ENCODE assay signal across 24 mouse cellular contexts in genomic region chr1:75327461-75327860, GRCm38 (mm10). TPM values are rescaled to one million over a fixed set of nuclear protein-coding genes. Genes with fewer than 3 reads are reported as not detected.
A peak's percentile ranks its signal among the peaks of the same experiment; 100 is the strongest.
DNase-seq lines count a peak whose midpoint lies in the region; ATAC-seq and TF ChIP-seq lines count a peak whose summit lies in the region.
"Had no signal": no experiment of that assay in that cellular context is flagged by ENCODE, and none has a peak within 500 bp of the region (broad histone marks: within the 10 kb centered on the region; RNA-seq: fewer than 3 reads in every experiment).

No protein-coding gene starts in this region.

- H3K9ac ChIP-seq in heart, adult 2 months (ENCODE audit: low read depth, low read length), result no peak overlapping the region
- H3K9ac ChIP-seq in liver, postnatal 0 days (replicated peaks), result no peak overlapping the region
- H3K9ac ChIP-seq: embryonic facial prominence, embryonic 12.5 days; forebrain, embryonic 12.5 days; hindbrain, embryonic 12.5 days; intestine, embryonic 15.5 days had no signal

- H3K36me3 ChIP-seq in heart, adult 2 months (ENCODE audit: control insufficient read depth, insufficient read depth, low read length), result no peaks in the 10 kb centered on the region
- no peaks in the 10 kb centered on the region for H3K36me3 ChIP-seq in liver, postnatal 0 days (replicated peaks; ENCODE audit: insufficient read depth, low read length)
- H3K36me3 ChIP-seq: embryonic facial prominence, embryonic 12.5 days; forebrain, embryonic 12.5 days; hindbrain, embryonic 12.5 days; intestine, embryonic 15.5 days had no signal

- DNase-seq in heart, adult 2 months, result no peak
- no peak for DNase-seq in heart, adult 9 months (ENCODE audit: low spot score in 2 of 2)
- DNase-seq in liver, postnatal 0 days, result no peak
- no peak for DNase-seq in liver
- no peak for DNase-seq in Patski (ENCODE audit: low read depth, low spot score)
- DNase-seq in lung, postnatal 10 days, result no peak
- DNase-seq in right cerebral cortex, adult 18-20 months, result no peak
- DNase-seq: adrenal gland, adult 8-10 months; adrenal gland, postnatal 36 days; cerebellum, adult 2 months; cerebellum, postnatal 10 days; gastrocnemius, postnatal 25 days; heart, postnatal 10 days; heart, postnatal 4 days had no signal

- intact Hi-C loops in heart, adult 2 months (cut with DNase I), result no loop called here

- no peaks in the 10 kb centered on the region for H3K79me2 ChIP-seq in heart, adult 2 months (replicated peaks; ENCODE audit: control insufficient read depth, insufficient read depth, low read length)

- in situ Hi-C loops in Patski (cut with MboI; ENCODE audit: low pct_unique_long_range_greater_than_20kb), result no loop called here

- ATAC-seq in liver, postnatal 0 days, result no peak
- no peak for ATAC-seq in Patski
- ATAC-seq: forebrain, embryonic 16.5 days; intestine, embryonic 15.5 days had no signal

- CTCF ChIA-PET in Patski (lab: Charles Lee), result interaction anchor here (2.1 to 5.2 kb wide), 2 partner anchors 9 kb away, joined by 6 to 22 read pairs; partner anchors contain the start of gene Dnpep

- TF ChIP-seq POLR2A in heart, adult 2 months (IDR thresholded peaks at IDR 0.05; ENCODE audit: insufficient read depth, low read depth, low read length), result no peak

- H3K4me3 ChIP-seq in heart, adult 2 months, result no peak overlapping the region
- H3K4me3 ChIP-seq in liver, postnatal 0 days (ENCODE audit: low read depth, low read length), result no peak overlapping the region
- H3K4me3 ChIP-seq: embryonic facial prominence, embryonic 12.5 days; forebrain, embryonic 12.5 days; heart, embryonic 10.5 days; hindbrain, embryonic 12.5 days; intestine, embryonic 15.5 days had no signal

- TF ChIP-seq CTCF in heart, adult 2 months (IDR thresholded peaks at IDR 0.05), result 0 out of 2 replicates have a peak, but pooled peaks have one; percentile 2
- TF ChIP-seq CTCF in liver, postnatal 0 days (IDR thresholded peaks at IDR 0.05; ENCODE audit: low read depth), result 0 out of 2 replicates have a peak, but pooled peaks have one; percentile 3
- TF ChIP-seq CTCF in Patski (IDR thresholded peaks at IDR 0.05), result peak; percentile 31

- no peak overlapping the region for H3K4me2 ChIP-seq in liver, postnatal 0 days (ENCODE audit: low read depth, low read length)
- H3K4me2 ChIP-seq: embryonic facial prominence, embryonic 12.5 days; forebrain, embryonic 12.5 days; hindbrain, embryonic 12.5 days; intestine, embryonic 15.5 days had no signal

- no peak overlapping the region for H3K27ac ChIP-seq in heart, adult 2 months
- no peak overlapping the region for H3K27ac ChIP-seq in liver, postnatal 0 days (ENCODE audit: low read depth)
- H3K27ac ChIP-seq: embryonic facial prominence, embryonic 12.5 days; forebrain, embryonic 12.5 days; heart, embryonic 10.5 days; hindbrain, embryonic 12.5 days; intestine, embryonic 15.5 days had no signal

- POLR2A ChIA-PET in Patski (lab: Charles Lee), result interaction anchor here (0.7 kb wide), 1 partner anchor 55 kb away, joined by 5 read pairs; no protein-coding TSS in a partner anchor

- H3K4me1 ChIP-seq in heart, adult 2 months (ENCODE audit: control insufficient read depth, insufficient read depth, low read length), result no peaks in the 10 kb centered on the region
- H3K4me1 ChIP-seq in liver, postnatal 0 days (ENCODE audit: insufficient read depth), result no peaks in the 10 kb centered on the region
- H3K4me1 ChIP-seq: embryonic facial prominence, embryonic 12.5 days; forebrain, embryonic 12.5 days; hindbrain, embryonic 12.5 days; intestine, embryonic 15.5 days had no signal

- no peaks in the 10 kb centered on the region for H3K27me3 ChIP-seq in heart, adult 2 months (ENCODE audit: control insufficient read depth, insufficient read depth, low read length)
- no peaks in the 10 kb centered on the region for H3K27me3 ChIP-seq in liver, postnatal 0 days (ENCODE audit: insufficient read depth, low read length)
- H3K27me3 ChIP-seq in Patski, result no peaks in the 10 kb centered on the region
- H3K27me3 ChIP-seq: embryonic facial prominence, embryonic 12.5 days; forebrain, embryonic 12.5 days; hindbrain, embryonic 12.5 days; intestine, embryonic 15.5 days had no signal

- no peak for TF ChIP-seq EP300 in heart, adult 2 months (IDR thresholded peaks at IDR 0.05; ENCODE audit: insufficient read depth, low read depth, low read length)
- TF ChIP-seq EP300 in liver, postnatal 0 days (IDR thresholded peaks at IDR 0.05; ENCODE audit: low read depth), result no peak

- no peaks in the 10 kb centered on the region for H3K9me3 ChIP-seq in liver, postnatal 0 days (ENCODE audit: low read length)
- H3K9me3 ChIP-seq: forebrain, embryonic 12.5 days; heart, embryonic 10.5 days; hindbrain, embryonic 12.5 days; intestine, embryonic 15.5 days had no signal

RNA-seq across cellular contexts. Expression of gene Dnpep, which starts 9.7 kb away (rescaled TPM):
- 10 to 100 TPM; 70.3 to 84.6 TPM for total RNA-seq in heart, adult 2 months (2021)
- polyA plus RNA-seq in heart, adult 2 months (2012; rRNA removed), result 123 and 136 TPM in 2 replicates
- 50.5 and 52.8 TPM in 2 replicates for polyA plus RNA-seq in liver, postnatal 0 days (2015; fragmentation: Nextera tagmentation; extraction: Ambion mirVana)
- 151 TPM for polyA plus RNA-seq in Patski (2021)

RNA-seq across cellular contexts. Expression of gene Des, which starts 32.7 kb away (rescaled TPM):
- total RNA-seq in heart, adult 2 months (2021), result 1,000 to 10,000 TPM; 1,224 to 1,521 TPM
- 719 and 781 TPM in 2 replicates for polyA plus RNA-seq in heart, adult 2 months (2012; rRNA removed)
- 4.0 and 14.2 TPM in 2 replicates for polyA plus RNA-seq in liver, postnatal 0 days (2015; fragmentation: Nextera tagmentation; extraction: Ambion mirVana)
- 0.23 TPM for polyA plus RNA-seq in Patski (2021)
- total RNA-seq: common myeloid progenitor, adult 5-6 weeks; granulocyte monocyte progenitor cell, adult 5-6 weeks had no signal

RNA-seq across cellular contexts. Expression of gene Speg, which starts 47.6 kb away (rescaled TPM):
- 100 to 1,000 TPM; 131 to 135 TPM for total RNA-seq in heart, adult 2 months (2021)
- 94.0 and 109 TPM in 2 replicates for polyA plus RNA-seq in heart, adult 2 months (2012; rRNA removed)
- polyA plus RNA-seq in liver, postnatal 0 days (2015; fragmentation: Nextera tagmentation; extraction: Ambion mirVana), result 3.4 and 3.5 TPM in 2 replicates
- 73.0 TPM for polyA plus RNA-seq in Patski (2021)
- total RNA-seq: common myeloid progenitor, adult 5-6 weeks had no signal

RNA-seq across cellular contexts. Expression of gene Resp18, which starts 49.2 kb away (rescaled TPM):
- not detected for total RNA-seq in heart, adult 2 months (2021)
- 0.39 TPM in 1 of 2 replicates, not detected in the other for polyA plus RNA-seq in heart, adult 2 months (2012; rRNA removed)
- not detected in 2 replicates for polyA plus RNA-seq in liver, postnatal 0 days (2015; fragmentation: Nextera tagmentation; extraction: Ambion mirVana)
- not detected for polyA plus RNA-seq in Patski (2021)
- total RNA-seq: common myeloid progenitor, adult 5-6 weeks; ES-E14; gastrocnemius, postnatal 25 days; granulocyte monocyte progenitor cell, adult 5-6 weeks; heart, postnatal 10 days; heart, postnatal 4 days had no signal
- polyA plus RNA-seq: C2C12; heart, embryonic 10.5 days had no signal

Comparison
In these comparisons a context has a peak if more than half of its experiments do, and no peak if none do; other contexts are left out.
1. RNA of gene Des, which starts 32.7 kb away (polyA plus RNA-seq): 719 to 781 TPM in heart, adult 2 months; 4.0 to 14.2 TPM in liver, postnatal 0 days and 0.23 TPM in Patski (single experiment); every median in the first group is over 10 times any median in the second.
2. RNA of gene Speg, which starts 47.6 kb away (polyA plus RNA-seq): 94.0 to 109 TPM in heart, adult 2 months and 73.0 TPM in Patski (single experiment); 3.4 to 3.5 TPM in liver, postnatal 0 days; every median in the first group is over 10 times any median in the second.
3. Peak in every context shown above with its lines, with median percentiles within 50 percentile points of each other: CTCF ChIP-seq.